Comparison of ENCODE assay signal across 8 mouse cellular contexts in the genomic region with DNA sequence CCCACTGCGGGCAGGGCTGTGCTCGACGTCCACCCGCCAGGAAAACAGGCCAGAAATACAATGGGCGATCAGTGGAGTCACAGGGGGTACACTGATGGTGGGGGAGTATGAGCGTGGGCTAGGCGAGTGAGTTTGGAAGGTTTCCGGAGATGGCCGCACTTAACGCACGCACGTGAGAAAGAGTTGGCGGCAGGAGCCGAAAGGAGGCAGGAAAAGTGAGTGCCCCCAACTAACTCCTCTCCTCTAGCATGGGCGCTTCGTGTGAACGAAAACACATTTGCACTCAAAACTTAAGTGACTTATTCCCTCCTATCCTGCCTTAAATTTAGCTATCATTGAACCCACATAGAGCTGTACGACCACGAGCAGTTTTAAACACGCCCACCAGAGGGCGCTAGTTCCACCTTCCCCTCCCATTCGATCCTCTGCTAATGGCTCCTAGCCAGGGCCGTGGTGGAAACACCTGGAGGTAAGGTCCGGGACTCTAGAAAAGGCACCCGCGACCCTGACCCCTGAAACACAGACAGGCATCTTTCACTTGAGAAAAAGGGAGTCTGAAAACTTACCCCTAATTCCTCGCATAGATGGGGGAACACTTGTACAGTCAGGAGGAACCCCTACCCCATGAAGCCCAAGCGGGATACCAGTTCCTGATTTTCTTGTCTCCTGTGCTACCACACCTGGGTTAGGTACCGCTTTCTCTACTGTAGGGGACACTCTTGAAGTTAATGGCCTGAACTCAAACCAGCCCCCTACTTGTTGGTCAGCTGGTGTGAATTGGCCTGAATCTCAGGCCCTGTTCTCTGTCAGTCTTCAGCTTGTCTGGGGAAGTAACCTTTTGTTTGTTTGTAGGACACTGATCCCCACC. TPM values are rescaled to one million over a fixed set of nuclear protein-coding genes. Genes with fewer than 3 reads are reported as not detected.
DNase-seq lines count a peak whose midpoint lies in the region; ATAC-seq lines count a peak whose summit lies in the region.

No protein-coding gene starts in this region.

- H3K4me1 ChIP-seq in neural tube, embryonic 15.5 days = peaks cover 45% of the 10 kb centered on the region
- peaks cover 36% of the 10 kb centered on the region for H3K4me1 ChIP-seq in intestine, embryonic 15.5 days (replicated peaks)
- peaks cover 54% of the 10 kb centered on the region for H3K4me1 ChIP-seq in megakaryocyte, embryonic 14.5 days

- H3K27ac ChIP-seq in neural tube, embryonic 15.5 days (replicated peaks) = no peak overlapping the region
- no peak overlapping the region for H3K27ac ChIP-seq in intestine, embryonic 15.5 days

- intact Hi-C loops in gastrocnemius, postnatal 14 days (cut with DNase I; ENCODE audit: low total_unique reads) = no loop called here
- intact Hi-C loops in left cerebral cortex, postnatal 10 days (cut with DNase I) = loop anchor here (2.0 kb wide), 1 partner anchor 172 kb away; no protein-coding TSS in a partner anchor

- no peaks in the 10 kb centered on the region for H3K9me3 ChIP-seq in neural tube, embryonic 15.5 days (replicated peaks)
- H3K9me3 ChIP-seq in intestine, embryonic 15.5 days = no peaks in the 10 kb centered on the region
- H3K9me3 ChIP-seq in megakaryocyte, embryonic 14.5 days = no peaks in the 10 kb centered on the region

- no peak overlapping the region for H3K9ac ChIP-seq in neural tube, embryonic 15.5 days (replicated peaks)
- H3K9ac ChIP-seq in intestine, embryonic 15.5 days = no peak overlapping the region

- WGBS in neural tube, embryonic 15.5 days = 9% methylated on average over 29 of the region's 29 CpGs
- 11% methylated on average over 29 of the region's 29 CpGs for WGBS in intestine, embryonic 15.5 days

- no peak overlapping the region for H3K4me3 ChIP-seq in neural tube, embryonic 15.5 days (replicated peaks)
- peak overlapping the region; percentile 9; the same call in 1 of the 2 replicates for H3K4me3 ChIP-seq in intestine, embryonic 15.5 days (replicated peaks)
- peak overlapping the region; percentile 25 for H3K4me3 ChIP-seq in megakaryocyte, embryonic 14.5 days (replicated peaks)

- H3K4me2 ChIP-seq in neural tube, embryonic 15.5 days = no peak overlapping the region
- H3K4me2 ChIP-seq in intestine, embryonic 15.5 days (replicated peaks) = peak overlapping the region; percentile 39; the same call in 1 of the 2 replicates

- H3K36me3 ChIP-seq in neural tube, embryonic 15.5 days = peaks cover under 1% of the 10 kb centered on the region; the same call in 1 of the 2 replicates
- H3K36me3 ChIP-seq in intestine, embryonic 15.5 days = no peaks in the 10 kb centered on the region
- peaks cover 24% of the 10 kb centered on the region for H3K36me3 ChIP-seq in megakaryocyte, embryonic 14.5 days (replicated peaks; ENCODE audit: low read length)

- peaks cover 56% of the 10 kb centered on the region for H3K27me3 ChIP-seq in neural tube, embryonic 15.5 days (replicated peaks)
- peaks cover 54% of the 10 kb centered on the region for H3K27me3 ChIP-seq in intestine, embryonic 15.5 days (replicated peaks)
- H3K27me3 ChIP-seq in megakaryocyte, embryonic 14.5 days (replicated peaks) = peaks cover 47% of the 10 kb centered on the region

- no peak for ATAC-seq in neural tube, embryonic 15.5 days (ENCODE audit: low FRiP score)
- ATAC-seq in intestine, embryonic 15.5 days = peak; percentile 44; the same call in 1 of the 2 replicates

- DNase-seq in neural tube, embryonic 10.5 days (ENCODE audit: extremely low spot score, low spot score) = peak; percentile 84
- DNase-seq in cerebellum, postnatal 14 days = peak; percentile 84 to 86
- DNase-seq in gastrocnemius, postnatal 14 days = peak; percentile 75
- peak; percentile 52 to 84 for DNase-seq in left cerebral cortex, postnatal 10 days (ENCODE audit: extremely low spot score in 1 of 2, low spot score in 2 of 2)
- DNase-seq in spleen, postnatal 36 days (ENCODE audit: low spot score in 2 of 2) = peak; percentile 54 to 69

RNA-seq across cellular contexts. Expression of a gene that starts 3.0 kb away (rescaled TPM):
- 7.1 and 9.1 TPM in 2 replicates for polyA plus RNA-seq in neural tube, embryonic 15.5 days (2015; fragmentation: Nextera tagmentation; extraction: Ambion mirVana)
- 10 to 100 TPM; 10.4 to 15.8 TPM for total RNA-seq in gastrocnemius, postnatal 14 days (2021)
- 13.4 and 14.7 TPM in 2 replicates for polyA plus RNA-seq in intestine, embryonic 15.5 days (2015; fragmentation: Nextera tagmentation; extraction: Ambion mirVana)
- total RNA-seq in left cerebral cortex, postnatal 10 days (2021) = 10 to 100 TPM in 1 of 2 experiments, 1 to 10 TPM in 1; 9.7 to 11.1 TPM
- 7.1 and 43.7 TPM in 2 replicates for polyA plus RNA-seq in megakaryocyte, embryonic 14.5 days (2012; ENCODE audit: insufficient read depth, low replicate concordance)

RNA-seq across cellular contexts. Expression of a gene that starts 3.7 kb away (rescaled TPM):
- 0.13 and 0.31 TPM in 2 replicates for polyA plus RNA-seq in neural tube, embryonic 15.5 days (2015; fragmentation: Nextera tagmentation; extraction: Ambion mirVana)
- total RNA-seq in gastrocnemius, postnatal 14 days (2021) = not detected
- polyA plus RNA-seq in intestine, embryonic 15.5 days (2015; fragmentation: Nextera tagmentation; extraction: Ambion mirVana) = not detected in 2 replicates
- not detected for total RNA-seq in left cerebral cortex, postnatal 10 days (2021)
- polyA plus RNA-seq in megakaryocyte, embryonic 14.5 days (2012; ENCODE audit: insufficient read depth, low replicate concordance) = 3.8 TPM in 1 of 2 replicates, not detected in the other

RNA-seq across cellular contexts. Expression of a gene that starts 37.2 kb away (rescaled TPM):
- 64.6 and 71.2 TPM in 2 replicates for polyA plus RNA-seq in neural tube, embryonic 15.5 days (2015; fragmentation: Nextera tagmentation; extraction: Ambion mirVana)
- total RNA-seq in gastrocnemius, postnatal 14 days (2021) = 10 to 100 TPM; 28.6 to 29.6 TPM
- 36.3 and 36.4 TPM in 2 replicates for polyA plus RNA-seq in intestine, embryonic 15.5 days (2015; fragmentation: Nextera tagmentation; extraction: Ambion mirVana)
- 100 to 1,000 TPM; 146 to 152 TPM for total RNA-seq in left cerebral cortex, postnatal 10 days (2021)
- polyA plus RNA-seq in megakaryocyte, embryonic 14.5 days (2012; ENCODE audit: insufficient read depth, low replicate concordance) = 1.5 and 9.8 TPM in 2 replicates
